Mouse (Mus musculus) G1E (cell line): ENCODE measurements at regions not wholly inside any gene's neighbourhood (a gene's known extent, or its start where the extent isn't known, plus 50 kb on each side); places are given as distances from the start of the nearest gene placed in this dataset.

Experiments
- ATAC-seq: 2 replicates; pipeline ENCODE4 v1.8.0; 2016; ENCODE audit warnings: mild to moderate bottlenecking; ENCODE audit not compliant: insufficient number of reproducible peaks, poor library complexity, low FRiP score, severe bottlenecking; ENCODE audit errors: extremely low read depth
- DNase-seq: peaks from one replicate; pipeline ENCODE4 v3.0.0; 2012; ENCODE audit warnings: low spot score
- H3K27me3 ChIP-seq: 2 replicates; pipeline ENCODE4 v1.6.1; 2012; ENCODE audit warnings: mild to moderate bottlenecking, low read length, inconsistent platforms; ENCODE audit not compliant: insufficient read depth
- H3K36me3 ChIP-seq: replicated peaks from 2 replicates; pipeline ENCODE3; 2012; ENCODE audit warnings: mild to moderate bottlenecking, inconsistent platforms
- H3K4me1 ChIP-seq: 2 replicates; pipeline ENCODE4 v1.6.1; 2012; ENCODE audit warnings: low read depth, low read length, inconsistent platforms, mixed read lengths; ENCODE audit not compliant: insufficient read depth
- H3K4me3 ChIP-seq: 2 replicates; pipeline ENCODE4 v1.5.1; 2012; ENCODE audit warnings: low read depth, mild to moderate bottlenecking, inconsistent platforms, low read length, moderate library complexity, mixed read lengths
- H3K9me3 ChIP-seq: replicated peaks from 2 replicates; pipeline ENCODE4 v1.6.1; 2012; ENCODE audit warnings: inconsistent platforms
- CTCF ChIP-seq: IDR thresholded peaks from 2 replicates; pipeline ENCODE4 v1.5.1; 2012; ENCODE audit warnings: low read depth, low read length, inconsistent platforms, mixed read lengths
- GATA1 ChIP-seq: IDR thresholded peaks from 2 replicates; pipeline ENCODE4 v1.6.1; 2012; ENCODE audit warnings: borderline replicate concordance, low read length, inconsistent platforms, mixed read lengths
- GATA2 ChIP-seq: IDR thresholded peaks from 2 replicates; pipeline ENCODE4 v1.6.1; 2012; ENCODE audit warnings: low read depth, low read length, inconsistent platforms, borderline replicate concordance
- POLR2AphosphoS5 ChIP-seq: IDR thresholded peaks from 2 replicates; pipeline ENCODE4 v1.6.1; 2012; ENCODE audit warnings: low read depth, low read length, inconsistent platforms; ENCODE audit not compliant: insufficient replicate concordance
- TAL1 ChIP-seq: conservative IDR thresholded peaks from 2 replicates; pipeline ENCODE4 v1.6.1; 2012; ENCODE audit warnings: low read depth, low read length, inconsistent platforms, mixed read lengths

DNA sequence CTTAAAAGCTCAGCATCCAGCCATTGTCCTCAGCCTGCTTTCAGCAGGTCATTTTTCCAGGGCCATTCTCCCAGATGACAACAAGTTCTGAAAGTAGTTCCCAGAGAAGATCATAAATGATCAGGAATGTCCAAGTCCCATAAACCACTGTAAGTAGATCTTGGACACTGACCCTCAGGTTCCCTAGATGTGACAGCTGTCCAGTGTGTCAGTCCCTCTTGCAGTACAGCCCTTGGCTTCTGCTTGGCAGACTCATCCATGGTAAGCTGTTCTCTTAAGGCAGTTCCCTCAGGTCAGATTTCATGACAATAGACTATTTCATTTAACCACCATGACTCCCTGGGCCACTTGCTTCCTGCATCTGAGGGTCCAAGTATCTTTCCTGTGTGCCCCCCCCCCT, 198.6 kb downstream of the Zfp462 start:
- H3K4me1 ChIP-seq, result no peaks in the 10 kb centered on the region
- no peaks in the 10 kb centered on the region for H3K27me3 ChIP-seq
- DNase-seq (no peak), ATAC-seq (no peak)
- H3K9me3 ChIP-seq, result peaks cover 33% of the 10 kb centered on the region
- TF ChIP-seq GATA2 (no peak), GATA1 (no peak), CTCF (no peak), POLR2AphosphoS5 (no peak), TAL1 (no peak)
- no peaks in the 10 kb centered on the region for H3K36me3 ChIP-seq
- no peak overlapping the region for H3K4me3 ChIP-seq

- Histone ChIP-seq H3K4me1 (no peaks in the 10 kb centered on the region), H3K9me3 (peaks cover 37% of the 10 kb centered on the region), H3K36me3 (no peaks in the 10 kb centered on the region), H3K4me3 (no peak overlapping the region), H3K27me3 (no peaks in the 10 kb centered on the region)
- DNase-seq (no peak), ATAC-seq (no peak)
- TF ChIP-seq CTCF (no peak), GATA2 (no peak), TAL1 (no peak), POLR2AphosphoS5 (no peak), GATA1 (no peak)
Observed at GRCm38 (mm10) chr4:55144995-55145394, 200.1 kb downstream of the Zfp462 start.

DNA sequence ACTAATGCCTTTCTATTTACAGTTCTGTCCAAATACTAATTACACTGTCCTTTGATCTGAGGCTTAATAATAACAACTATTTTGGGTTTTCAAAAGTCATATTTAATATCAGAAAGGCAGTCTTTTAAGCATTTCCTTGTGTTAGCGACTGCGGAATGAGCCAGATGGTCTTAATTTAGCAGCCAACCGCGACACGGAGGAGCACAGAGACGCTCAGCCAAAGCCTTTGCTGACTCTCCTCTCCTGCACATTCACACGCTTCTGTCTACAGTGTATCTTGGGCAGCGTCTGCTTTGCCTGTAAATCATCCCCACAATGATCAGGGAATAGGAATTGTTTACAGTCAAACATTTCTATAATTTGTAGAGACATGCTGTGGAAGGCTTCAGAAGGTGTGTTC, 201.1 kb downstream of the Zfp462 start:
- Histone ChIP-seq H3K4me1 (no peaks in the 10 kb centered on the region), H3K9me3 (peaks cover 36% of the 10 kb centered on the region), H3K27me3 (no peaks in the 10 kb centered on the region), H3K4me3 (no peak overlapping the region), H3K36me3 (no peaks in the 10 kb centered on the region)
- no peak for ATAC-seq
- TF ChIP-seq GATA1, result no peak
- no peak for TF ChIP-seq TAL1
- TF ChIP-seq CTCF, result no peak
- TF ChIP-seq GATA2, result no peak
- TF ChIP-seq POLR2AphosphoS5, result no peak
- DNase-seq, result no peak

- Histone ChIP-seq H3K27me3 (no peaks in the 10 kb centered on the region), H3K9me3 (peaks cover 22% of the 10 kb centered on the region), H3K4me3 (no peak overlapping the region), H3K36me3 (no peaks in the 10 kb centered on the region), H3K4me1 (no peaks in the 10 kb centered on the region)
- ATAC-seq, result no peak
- TF ChIP-seq GATA1 (no peak), TAL1 (no peak), POLR2AphosphoS5 (no peak), CTCF (no peak), GATA2 (no peak)
- DNase-seq, result no peak
Observed at GRCm38 (mm10) chr4:55148380-55148779, 201.5 kb upstream of the Rad23b start.

- TF ChIP-seq CTCF, result no peak
- H3K9me3 ChIP-seq, result peaks cover 10% of the 10 kb centered on the region; the same call in 1 of the 2 replicates
- no peak overlapping the region for H3K4me3 ChIP-seq
- H3K36me3 ChIP-seq, result no peaks in the 10 kb centered on the region
- ATAC-seq (no peak), DNase-seq (no peak)
- H3K4me1 ChIP-seq, result no peaks in the 10 kb centered on the region
- H3K27me3 ChIP-seq, result no peaks in the 10 kb centered on the region
Observed at GRCm38 (mm10) chr4:55154556-55154955, 195.3 kb upstream of the Rad23b start.

GRCm38 (mm10) chr4:55158166-55158739, 191.6 kb upstream of the Rad23b start:
- TF ChIP-seq CTCF (no peak), GATA1 (no peak), POLR2AphosphoS5 (no peak), TAL1 (no peak), GATA2 (no peak)
- ATAC-seq, result no peak
- H3K36me3 ChIP-seq, result no peaks in the 10 kb centered on the region

GRCm38 (mm10) chr4:55166266-55166665, 183.6 kb upstream of the Rad23b start:
- H3K27me3 ChIP-seq, result no peaks in the 10 kb centered on the region
- H3K4me1 ChIP-seq, result no peaks in the 10 kb centered on the region
- peaks cover 26% of the 10 kb centered on the region for H3K9me3 ChIP-seq
- H3K4me3 ChIP-seq, result no peak overlapping the region
- no peak for TF ChIP-seq GATA1
- no peak for TF ChIP-seq POLR2AphosphoS5
- TF ChIP-seq GATA2, result no peak
- no peak for TF ChIP-seq TAL1
- no peaks in the 10 kb centered on the region for H3K36me3 ChIP-seq
- DNase-seq (no peak), ATAC-seq (no peak)

More at GRCm38 (mm10) chr4:55158166-55158739, 191.6 kb upstream of the Rad23b start:
- Histone ChIP-seq H3K27me3 (no peaks in the 10 kb centered on the region), H3K9me3 (peaks cover 15% of the 10 kb centered on the region; the same call in 1 of the 2 replicates), H3K4me1 (no peaks in the 10 kb centered on the region), H3K4me3 (no peak overlapping the region)
- no peak for DNase-seq
